Mouse (Mus musculus) megakaryocyte, embryonic 14.5 days (primary cell): ENCODE data around the gene Rala. TPM values are rescaled to one million over a fixed set of nuclear protein-coding genes. Genes with fewer than 3 reads are reported as not detected.

Experiments
- H3K27me3 ChIP-seq: replicated peaks from 2 replicates; pipeline ENCODE3; 2012; ENCODE audit warnings: inconsistent platforms
- H3K36me3 ChIP-seq: replicated peaks from 2 replicates; pipeline ENCODE3; 2012; ENCODE audit warnings: low read length, inconsistent platforms, mixed read lengths
- H3K4me1 ChIP-seq: 2 replicates; pipeline ENCODE4 v1.6.1; 2012; ENCODE audit warnings: inconsistent platforms
- H3K4me3 ChIP-seq: replicated peaks from 2 replicates; pipeline ENCODE3; 2012; ENCODE audit warnings: moderate library complexity, mild to moderate bottlenecking, inconsistent platforms
- H3K9me3 ChIP-seq: 2 replicates; pipeline ENCODE4 v1.6.1; 2012; ENCODE audit warnings: inconsistent platforms
- FLI1 ChIP-seq: IDR thresholded peaks from 2 replicates; pipeline ENCODE4 v1.6.1; 2012; ENCODE audit warnings: low read length, inconsistent platforms, mixed read lengths
- GATA1 ChIP-seq: IDR thresholded peaks from 3 replicates; pipeline ENCODE4 v1.6.1; 2012; ENCODE audit warnings: mixed read lengths, low read length, inconsistent platforms, borderline replicate concordance
- polyA plus RNA-seq: library from polyadenylated mRNA; stranded (reverse); fragments of >175 nt; gene quantifications from 2 replicates; pipeline ENCODE4 v1.2.3, GENCODE M21; 2012; ENCODE audit warnings: low replicate concordance; ENCODE audit not compliant: insufficient read depth

Gene Rala
- 7.0 and 8.6 TPM in 2 replicates for polyA plus RNA-seq

DNA sequence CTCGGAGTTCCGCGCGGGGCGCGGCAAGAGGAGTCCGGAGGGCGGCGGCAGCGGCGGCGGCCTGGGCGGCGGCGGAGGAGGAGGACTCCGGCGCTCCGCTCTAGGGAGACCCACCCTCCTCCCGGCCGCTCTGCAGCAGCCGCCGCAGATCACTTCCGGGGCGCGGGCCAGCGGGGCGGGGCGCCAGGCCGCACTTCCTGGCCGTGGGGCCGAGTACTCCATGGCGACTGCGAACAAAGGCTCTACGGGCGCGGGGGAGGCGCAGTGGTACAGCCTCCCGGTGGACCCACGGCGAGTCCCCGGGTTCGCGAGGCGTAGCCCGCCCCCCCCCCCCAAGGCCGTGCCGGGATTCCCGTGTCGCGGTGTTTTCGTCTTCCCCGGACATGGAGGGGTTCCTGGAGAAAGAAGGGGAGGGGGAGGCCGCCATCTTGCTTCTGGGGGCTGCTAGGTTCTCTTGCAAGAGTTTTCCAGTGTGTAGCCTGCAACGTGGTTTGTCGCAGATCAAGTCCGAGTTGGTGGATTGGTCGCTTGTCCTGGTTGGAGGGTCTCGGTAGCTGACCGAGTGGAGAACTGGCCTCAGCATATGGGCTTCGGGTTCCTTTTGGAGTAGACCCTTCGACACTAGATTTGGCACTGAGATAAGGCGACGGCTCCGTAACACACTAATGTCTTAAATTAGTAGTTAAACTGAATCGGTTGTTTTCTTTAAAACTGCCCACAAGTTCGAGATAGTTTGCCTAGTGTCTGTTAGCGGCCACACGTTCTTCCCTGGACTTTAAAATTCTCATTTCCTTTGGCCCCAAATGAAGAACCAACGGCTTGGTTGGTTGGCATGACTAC is at the start of gene Rala:
Rala (minus strand) TSS at position 162 of the 840 bp plus-strand sequence.
- H3K27me3 ChIP-seq: peaks cover 8% of the 10 kb centered on the region
- no peaks in the 10 kb centered on the region for H3K36me3 ChIP-seq
- no peak for TF ChIP-seq FLI1
- peak; percentile 92 for TF ChIP-seq GATA1
- H3K4me1 ChIP-seq: peaks cover 16% of the 10 kb centered on the region; the same call in 1 of the 2 replicates
- H3K4me3 ChIP-seq: peak within 1 kb of the TSS; percentile 95
- no peaks in the 10 kb centered on the region for H3K9me3 ChIP-seq

DNA sequence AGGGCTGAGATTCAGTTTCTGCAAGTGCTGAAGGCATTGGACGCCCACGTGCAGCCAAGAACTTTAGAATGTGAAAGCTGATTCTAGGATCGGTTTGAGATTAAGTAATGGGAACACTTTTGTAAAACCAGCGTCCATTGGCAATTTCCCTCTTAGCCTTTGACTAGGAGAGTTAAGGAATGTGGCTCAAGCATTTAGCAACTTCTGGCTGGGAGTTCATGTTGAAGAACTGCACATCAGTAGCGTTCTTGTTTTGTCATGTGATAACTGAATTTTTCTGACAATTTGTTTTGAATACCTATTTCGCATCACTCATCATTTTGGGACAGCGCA is 49.4 kb upstream of the Rala start:
- H3K36me3 ChIP-seq: peaks cover 9% of the 10 kb centered on the region
- H3K4me1 ChIP-seq: peaks cover 23% of the 10 kb centered on the region
- peak overlapping the region; percentile 93 for H3K4me3 ChIP-seq
- H3K27me3 ChIP-seq: peaks cover 2% of the 10 kb centered on the region
- no peak for TF ChIP-seq GATA1
- TF ChIP-seq FLI1: no peak
- H3K9me3 ChIP-seq: no peaks in the 10 kb centered on the region

DNA sequence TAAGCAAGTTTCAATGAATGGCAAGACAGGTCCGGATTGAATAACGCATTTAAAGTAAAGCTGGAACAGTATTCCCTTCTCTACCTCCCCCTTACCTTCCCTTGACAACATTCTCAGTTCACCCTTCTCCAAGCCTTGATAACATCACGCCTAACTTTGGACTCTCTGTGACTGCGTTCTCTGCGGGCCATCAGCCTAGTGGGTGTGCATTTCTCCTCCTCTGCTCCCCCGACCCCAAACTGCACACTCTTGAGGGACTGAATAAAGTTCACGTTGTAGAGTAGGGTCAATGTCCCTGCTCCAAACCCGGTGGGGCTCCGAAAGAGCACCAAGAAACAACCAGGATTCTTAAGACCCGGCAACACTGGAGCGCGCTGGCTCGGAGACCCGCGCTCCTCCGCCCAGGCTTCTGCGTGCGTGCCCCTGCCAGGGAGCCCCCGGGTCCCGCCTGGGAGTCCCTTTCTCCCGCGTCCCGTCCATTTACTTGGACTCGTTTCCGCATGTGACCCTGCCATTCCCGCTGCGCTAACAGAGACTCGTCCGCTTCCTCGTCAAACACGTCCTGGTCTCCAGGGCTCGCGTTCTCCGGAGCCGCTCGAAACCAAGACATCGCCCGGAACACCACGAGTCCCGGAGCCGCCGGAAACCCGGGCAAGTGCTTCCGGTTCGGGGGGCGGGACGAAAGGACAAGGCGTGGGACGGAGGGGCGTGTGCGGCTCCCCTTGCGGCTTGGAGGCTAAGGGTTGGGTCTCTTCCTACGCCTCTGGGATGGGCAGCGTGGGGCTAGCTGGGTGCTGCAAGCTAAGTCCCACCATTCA is 48.9 kb upstream of the Rala start, which contains the start of gene Yae1d1:
Yae1d1 (minus strand) TSS at position 653 of the 818 bp plus-strand sequence.
- no peaks in the 10 kb centered on the region for H3K9me3 ChIP-seq
- TF ChIP-seq GATA1 (no peak), FLI1 (no peak)
- H3K27me3 ChIP-seq: peaks cover 2% of the 10 kb centered on the region
- peaks cover 10% of the 10 kb centered on the region for H3K36me3 ChIP-seq
- peak within 1 kb of the TSS; percentile 93 for H3K4me3 ChIP-seq
- H3K4me1 ChIP-seq: peaks cover 23% of the 10 kb centered on the region

DNA sequence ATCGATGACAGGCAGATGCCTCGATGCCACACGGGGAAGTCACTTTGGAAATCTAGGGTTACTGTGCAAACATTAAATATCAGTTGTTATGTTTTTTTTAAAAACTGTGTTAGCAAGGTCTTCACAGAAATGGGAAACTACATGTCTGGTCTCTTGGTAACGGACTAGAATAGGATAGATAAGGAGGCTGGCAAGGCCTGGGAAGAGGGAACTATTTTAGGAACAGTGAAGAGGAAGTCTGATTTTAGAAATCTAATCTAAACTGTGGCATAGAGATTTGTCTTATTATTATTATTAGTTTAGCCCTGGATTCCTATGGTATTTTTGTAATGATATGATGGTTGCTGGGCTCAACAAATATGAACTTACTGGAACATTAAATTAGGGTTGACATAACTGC is 48.0 kb upstream of the Rala start:
- H3K4me3 ChIP-seq: peak overlapping the region; percentile 93
- peaks cover 15% of the 10 kb centered on the region for H3K4me1 ChIP-seq
- no peaks in the 10 kb centered on the region for H3K9me3 ChIP-seq
- H3K27me3 ChIP-seq: peaks cover 2% of the 10 kb centered on the region
- peaks cover 19% of the 10 kb centered on the region for H3K36me3 ChIP-seq
- TF ChIP-seq GATA1 (no peak), FLI1 (no peak)

DNA sequence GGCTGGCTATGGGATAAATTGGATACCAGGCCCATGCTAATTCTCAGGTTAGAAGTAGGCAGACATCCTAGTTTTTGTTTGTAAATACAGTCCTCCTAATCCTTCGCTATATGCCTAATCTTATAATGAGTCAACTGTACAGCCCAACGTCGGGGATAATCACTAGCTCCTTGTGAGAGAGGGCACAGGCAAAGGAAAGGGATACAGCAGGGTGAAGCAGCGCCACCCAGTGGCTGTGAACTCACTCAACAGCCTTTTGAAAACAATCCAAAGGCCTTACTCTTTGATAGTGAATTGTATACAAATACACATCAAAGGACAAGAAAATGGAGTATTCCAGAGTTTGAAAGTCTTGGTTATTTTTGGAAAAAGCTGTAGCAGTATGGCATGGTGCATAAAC is 39.2 kb upstream of the Rala start:
- H3K4me3 ChIP-seq: no peak overlapping the region
- H3K27me3 ChIP-seq: peaks cover 12% of the 10 kb centered on the region
- TF ChIP-seq FLI1 (no peak), GATA1 (no peak)
- H3K4me1 ChIP-seq: no peaks in the 10 kb centered on the region; the same call in 1 of the 2 replicates
- peaks cover 11% of the 10 kb centered on the region for H3K9me3 ChIP-seq
- H3K36me3 ChIP-seq: peaks cover 48% of the 10 kb centered on the region

DNA sequence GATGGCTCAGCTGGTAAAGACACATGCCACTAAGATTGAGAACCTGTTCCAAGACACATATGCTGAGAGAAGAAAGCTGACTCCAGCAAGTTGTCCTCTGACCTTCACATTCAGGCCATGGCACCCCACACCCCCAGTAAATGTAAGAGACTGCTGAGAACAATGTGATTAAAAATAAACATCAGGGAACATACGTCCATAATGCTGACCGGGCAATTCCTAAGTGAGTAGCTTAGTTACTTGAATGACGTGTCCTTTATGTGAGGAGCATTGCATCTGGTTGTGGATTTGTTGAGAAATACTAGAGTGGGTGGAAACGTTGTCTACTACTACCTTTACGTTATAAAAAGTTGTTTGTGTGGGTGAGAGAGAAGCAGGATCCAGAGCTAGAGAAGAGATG is 38.6 kb upstream of the Rala start:
- Histone ChIP-seq H3K36me3 (peaks cover 44% of the 10 kb centered on the region), H3K4me1 (no peaks in the 10 kb centered on the region; the same call in 1 of the 2 replicates), H3K9me3 (peaks cover 13% of the 10 kb centered on the region), H3K4me3 (no peak overlapping the region), H3K27me3 (peaks cover 14% of the 10 kb centered on the region)
- TF ChIP-seq GATA1 (no peak), FLI1 (no peak)

DNA sequence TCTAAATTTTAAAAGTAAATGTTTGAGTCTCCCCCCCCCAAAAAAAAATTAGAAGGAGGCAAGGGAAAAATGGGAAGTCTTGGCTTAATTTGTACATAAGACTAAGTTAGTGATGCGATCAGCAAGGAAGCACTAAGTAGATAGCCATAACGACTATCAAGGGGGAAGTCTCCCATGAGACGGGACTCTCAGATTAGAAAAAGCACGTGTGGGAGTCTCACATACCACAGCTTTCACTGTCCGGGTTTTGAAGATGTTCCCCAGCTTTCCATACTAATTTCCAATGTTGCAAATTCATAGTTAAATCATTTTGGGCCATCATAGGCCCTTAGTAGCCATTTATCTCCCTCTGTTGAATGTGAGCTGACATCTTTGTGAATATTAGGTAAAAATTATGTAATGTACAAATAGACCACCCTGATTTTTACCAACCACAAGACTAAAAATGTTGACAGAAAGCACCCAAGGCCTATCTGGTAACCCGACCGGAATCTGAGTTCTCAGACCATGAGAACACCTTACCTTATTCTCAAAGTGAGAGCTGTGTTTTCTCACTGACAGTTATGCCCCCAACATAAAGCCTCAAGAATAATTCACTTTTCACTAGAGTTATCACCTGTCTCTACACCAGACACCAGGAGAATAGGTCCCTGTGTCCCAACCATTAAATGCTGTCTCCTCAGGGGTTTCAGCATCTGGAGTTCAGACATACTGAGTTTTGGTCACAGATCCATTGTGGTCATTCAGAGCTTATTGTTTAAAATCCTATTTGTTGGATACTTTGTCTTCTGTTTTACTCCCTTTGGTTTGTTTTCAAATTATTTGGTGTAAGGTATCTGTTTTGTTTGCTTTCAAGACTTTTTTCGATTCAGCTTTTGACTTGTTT is 33.1 kb upstream of the Rala start:
- H3K4me1 ChIP-seq: peaks cover 4% of the 10 kb centered on the region; the same call in 1 of the 2 replicates
- H3K36me3 ChIP-seq: no peaks in the 10 kb centered on the region
- H3K9me3 ChIP-seq: peaks cover 13% of the 10 kb centered on the region
- no peak overlapping the region for H3K4me3 ChIP-seq
- H3K27me3 ChIP-seq: peaks cover 43% of the 10 kb centered on the region
- no peak for TF ChIP-seq FLI1
- TF ChIP-seq GATA1: no peak

DNA sequence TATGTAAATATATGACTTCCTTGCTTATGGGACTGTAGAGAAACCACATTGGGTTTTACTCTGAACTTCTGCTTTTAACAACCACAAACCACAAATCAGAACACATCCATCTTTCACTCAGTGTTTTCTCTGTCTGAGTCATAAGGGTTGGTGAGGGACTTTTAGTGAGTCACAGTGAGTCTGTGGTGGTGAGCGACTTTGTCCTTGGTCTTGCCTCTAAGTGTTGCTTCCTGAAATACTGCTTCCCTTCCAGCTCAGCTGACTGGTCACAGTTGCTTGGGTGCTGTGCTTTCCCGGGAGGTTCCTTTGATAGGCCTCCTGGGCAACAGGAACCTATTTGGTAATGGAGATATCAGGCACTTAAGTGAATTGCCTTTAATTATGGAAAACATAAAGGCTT is 31.9 kb upstream of the Rala start:
- Histone ChIP-seq H3K27me3 (peaks cover 47% of the 10 kb centered on the region), H3K9me3 (peaks cover 13% of the 10 kb centered on the region), H3K36me3 (no peaks in the 10 kb centered on the region), H3K4me3 (no peak overlapping the region), H3K4me1 (peaks cover 4% of the 10 kb centered on the region; the same call in 1 of the 2 replicates)
- TF ChIP-seq FLI1 (no peak), GATA1 (no peak)

DNA sequence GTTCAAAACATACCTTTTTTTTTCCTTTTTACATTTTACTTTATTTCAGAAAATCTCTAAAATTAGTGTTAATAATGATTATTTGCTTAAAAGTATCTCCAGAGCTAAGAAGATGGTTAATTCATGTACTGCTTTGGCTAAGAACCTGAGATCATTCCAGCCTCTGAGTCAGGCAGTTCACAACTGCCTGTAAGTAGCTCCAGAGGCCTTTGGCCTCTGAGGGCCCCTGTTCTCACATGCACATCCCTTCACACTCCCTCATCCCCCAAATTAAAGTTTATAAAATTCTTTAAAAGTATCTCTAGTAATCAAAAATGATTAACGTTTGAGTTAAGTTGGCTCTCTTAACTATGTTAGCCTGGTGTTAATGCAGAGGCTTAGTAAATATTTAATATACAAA is 31.4 kb upstream of the Rala start:
- H3K4me1 ChIP-seq: peaks cover 4% of the 10 kb centered on the region; the same call in 1 of the 2 replicates
- H3K4me3 ChIP-seq: no peak overlapping the region
- H3K27me3 ChIP-seq: peaks cover 49% of the 10 kb centered on the region
- no peaks in the 10 kb centered on the region for H3K36me3 ChIP-seq
- no peak for TF ChIP-seq GATA1
- no peak for TF ChIP-seq FLI1
- peaks cover 13% of the 10 kb centered on the region for H3K9me3 ChIP-seq
